Mouse (Mus musculus): Measurements from ENCODE around the gene Rgs8.

DNA sequence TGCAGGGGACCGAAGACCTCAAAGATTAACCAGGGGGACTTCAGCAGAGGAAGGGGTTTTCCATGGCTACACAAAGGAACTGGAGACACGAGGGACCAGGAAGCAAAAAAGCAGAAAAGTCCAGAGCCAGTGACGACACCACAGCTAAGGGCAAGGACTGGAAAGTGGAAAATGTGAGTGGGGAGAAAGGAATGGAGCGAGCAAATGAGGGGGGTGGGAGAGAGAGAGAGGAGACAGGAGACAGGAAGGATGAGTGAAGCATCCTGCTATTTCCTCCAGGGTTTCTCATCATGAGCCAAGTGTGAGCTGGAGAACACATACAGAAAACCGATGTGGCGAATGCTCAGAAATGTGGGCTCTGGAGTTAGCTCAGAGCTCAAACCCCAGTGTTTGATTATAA, 83.3 kb downstream of the Rgs8 start:
- no peak for TF ChIP-seq CHD2 (IDR thresholded peaks at IDR 0.05; ENCODE audit: low read length)
- TF ChIP-seq CTCF (conservative IDR thresholded peaks at IDR 0.05 in 1 of 2, IDR thresholded peaks at IDR 0.05 in 1 of 2; ENCODE audit: low read depth in 2 of 2, low read length in 2 of 2) = no peak
- TF ChIP-seq POLR2A (IDR thresholded peaks at IDR 0.05; ENCODE audit: low read depth, low read length) = no peak
- no peak for TF ChIP-seq EP300 (IDR thresholded peaks at IDR 0.05; ENCODE audit: low read length)
- no peak for TF ChIP-seq ELF1 (IDR thresholded peaks at IDR 0.05; ENCODE audit: low read depth, low read length)
- no peak for TF ChIP-seq JUND (conservative IDR thresholded peaks at IDR 0.05; ENCODE audit: low read depth, low read length)
- no peak for TF ChIP-seq CHD1 (IDR thresholded peaks at IDR 0.05; ENCODE audit: low read depth, low read length)
- no peak for TF ChIP-seq KAT2A (IDR thresholded peaks at IDR 0.05; ENCODE audit: insufficient replicate concordance, low read length)
